13 mouse cellular contexts compared by ENCODE assay signal in genomic region chr17:13744219-13744618, GRCm38 (mm10). TPM values are rescaled to one million over a fixed set of nuclear protein-coding genes. Genes with fewer than 3 reads are reported as not detected.
DNase-seq lines count a peak whose midpoint lies in the region; ATAC-seq lines count a peak whose summit lies in the region.
"Had no signal": no experiment of that assay in that cellular context is flagged by ENCODE, and none has a peak within 500 bp of the region (broad histone marks: within the 10 kb centered on the region; RNA-seq: fewer than 3 reads in every experiment).

No protein-coding gene starts in this region.

- H3K36me3 ChIP-seq in heart, embryonic 13.5 days: no peaks in the 10 kb centered on the region
- H3K36me3 ChIP-seq in limb, embryonic 12.5 days: no peaks in the 10 kb centered on the region
- no peaks in the 10 kb centered on the region for H3K36me3 ChIP-seq in limb, embryonic 10.5 days
- H3K36me3 ChIP-seq in intestine, embryonic 16.5 days (ENCODE audit: control insufficient read depth, insufficient read depth, low read length): no peaks in the 10 kb centered on the region
- H3K36me3 ChIP-seq: embryonic facial prominence, embryonic 12.5 days; forebrain, embryonic 10.5 days had no signal

- 0 out of 2 replicates have a peak overlapping the region, but pooled peaks have one; percentile 4 for H3K4me2 ChIP-seq in heart, embryonic 13.5 days
- 0 out of 2 replicates have a peak overlapping the region, but pooled peaks have one; percentile 8 for H3K4me2 ChIP-seq in limb, embryonic 12.5 days
- H3K4me2 ChIP-seq in intestine, embryonic 16.5 days (ENCODE audit: low read depth, low read length): no peak overlapping the region
- H3K4me2 ChIP-seq: embryonic facial prominence, embryonic 12.5 days had no signal

- WGBS in heart, embryonic 13.5 days: 66% methylated on average over 6 of the region's 6 CpGs
- 61% methylated on average over 6 of the region's 6 CpGs for WGBS in limb, embryonic 12.5 days
- 85% methylated on average over 6 of the region's 6 CpGs for WGBS in limb, embryonic 10.5 days
- WGBS in intestine, embryonic 16.5 days: 68% methylated on average over 6 of the region's 6 CpGs

- ATAC-seq in heart, embryonic 13.5 days (ENCODE audit: extremely low read depth, insufficient number of reproducible peaks, low FRiP score, low TSS enrichment): no peak
- no peak for ATAC-seq in limb, embryonic 12.5 days (ENCODE audit: insufficient number of reproducible peaks, insufficient read depth, low FRiP score, low TSS enrichment, low read depth)
- no peak for ATAC-seq in intestine, embryonic 16.5 days
- ATAC-seq: CD4-positive, CD25-positive, alpha-beta regulatory T cell, adult 4 months had no signal

- H3K9me3 ChIP-seq in heart, embryonic 13.5 days: no peaks in the 10 kb centered on the region
- H3K9me3 ChIP-seq in limb, embryonic 12.5 days: no peaks in the 10 kb centered on the region
- H3K9me3 ChIP-seq in limb, embryonic 10.5 days (replicated peaks): no peaks in the 10 kb centered on the region
- no peaks in the 10 kb centered on the region for H3K9me3 ChIP-seq in intestine, embryonic 16.5 days (ENCODE audit: control insufficient read depth, low read length)
- H3K9me3 ChIP-seq: embryonic facial prominence, embryonic 12.5 days; forebrain, embryonic 10.5 days had no signal

- peak overlapping the region; percentile 83 for H3K27ac ChIP-seq in heart, embryonic 13.5 days (replicated peaks)
- H3K27ac ChIP-seq in limb, embryonic 12.5 days: peak overlapping the region; percentile 79
- H3K27ac ChIP-seq in limb, embryonic 10.5 days: no peak overlapping the region; the same call in 1 of the 2 replicates
- H3K27ac ChIP-seq in intestine, embryonic 16.5 days (ENCODE audit: low read length): peak overlapping the region; percentile 87
- H3K27ac ChIP-seq: embryonic facial prominence, embryonic 12.5 days; hindbrain, postnatal 0 days; liver, embryonic 14.5 days had no signal

- H3K4me1 ChIP-seq in heart, embryonic 13.5 days: peaks cover 65% of the 10 kb centered on the region
- peaks cover 46% of the 10 kb centered on the region for H3K4me1 ChIP-seq in limb, embryonic 12.5 days (replicated peaks)
- H3K4me1 ChIP-seq in limb, embryonic 10.5 days: peaks cover 47% of the 10 kb centered on the region
- peaks cover 23% of the 10 kb centered on the region for H3K4me1 ChIP-seq in intestine, embryonic 16.5 days (ENCODE audit: control insufficient read depth, insufficient read depth, low read length)

- no peak for DNase-seq in heart, adult 18-20 months
- no peak for DNase-seq in limb, embryonic 10.5 days (ENCODE audit: low spot score)
- DNase-seq in brain, adult 2 months (ENCODE audit: low read depth, low spot score): peak; percentile 17
- no peak for DNase-seq in urinary bladder, postnatal 14 days (ENCODE audit: low spot score)

- no peak overlapping the region for H3K4me3 ChIP-seq in heart, embryonic 13.5 days
- H3K4me3 ChIP-seq in limb, embryonic 12.5 days (replicated peaks): no peak overlapping the region
- no peak overlapping the region for H3K4me3 ChIP-seq in limb, embryonic 10.5 days
- H3K4me3 ChIP-seq in intestine, embryonic 16.5 days (ENCODE audit: low read length): no peak overlapping the region
- H3K4me3 ChIP-seq: embryonic facial prominence, embryonic 12.5 days; forebrain, embryonic 10.5 days had no signal

- H3K27me3 ChIP-seq in heart, embryonic 13.5 days (replicated peaks): no peaks in the 10 kb centered on the region
- no peaks in the 10 kb centered on the region for H3K27me3 ChIP-seq in limb, embryonic 12.5 days
- no peaks in the 10 kb centered on the region for H3K27me3 ChIP-seq in limb, embryonic 10.5 days (ENCODE audit: low read depth, poor library complexity, severe bottlenecking)
- no peaks in the 10 kb centered on the region for H3K27me3 ChIP-seq in intestine, embryonic 16.5 days (replicated peaks; ENCODE audit: control insufficient read depth, insufficient read depth, low read length)
- H3K27me3 ChIP-seq: embryonic facial prominence, embryonic 12.5 days had no signal

- peak overlapping the region; percentile 59; the same call in 1 of the 2 replicates for H3K9ac ChIP-seq in heart, embryonic 13.5 days
- no peak overlapping the region for H3K9ac ChIP-seq in limb, embryonic 12.5 days (replicated peaks)
- no peak overlapping the region for H3K9ac ChIP-seq in intestine, embryonic 16.5 days (ENCODE audit: low read depth, low read length)
- H3K9ac ChIP-seq: embryonic facial prominence, embryonic 12.5 days; liver, embryonic 14.5 days had no signal

RNA-seq across cellular contexts. Expression of gene Afdn, which starts 16.1 kb away (rescaled TPM):
- polyA plus RNA-seq in heart, embryonic 13.5 days (2015; fragmentation: Nextera tagmentation; extraction: Ambion mirVana): 54.6 and 59.0 TPM in 2 replicates
- total RNA-seq in heart, adult 18-20 months (2021): 10 to 100 TPM; 49.0 to 52.5 TPM
- polyA plus RNA-seq in limb, embryonic 12.5 days (2016; fragmentation: Nextera tagmentation; extraction: Ambion mirVana): 68.6 and 76.5 TPM in 2 replicates
- 65.6 and 70.2 TPM in 2 replicates for polyA plus RNA-seq in limb, embryonic 10.5 days (2016; fragmentation: Nextera tagmentation; extraction: Ambion mirVana)
- 29.3 and 39.5 TPM in 2 replicates for polyA plus RNA-seq in intestine, embryonic 16.5 days (2015; fragmentation: Nextera tagmentation; extraction: Ambion mirVana)

RNA-seq across cellular contexts. Expression of gene Tcte2, which starts 17.4 kb away (rescaled TPM):
- 4.4 and 4.7 TPM in 2 replicates for polyA plus RNA-seq in heart, embryonic 13.5 days (2015; fragmentation: Nextera tagmentation; extraction: Ambion mirVana)
- 1 to 10 TPM; 4.7 to 6.0 TPM for total RNA-seq in heart, adult 18-20 months (2021)
- polyA plus RNA-seq in limb, embryonic 12.5 days (2016; fragmentation: Nextera tagmentation; extraction: Ambion mirVana): 4.8 and 5.7 TPM in 2 replicates
- polyA plus RNA-seq in limb, embryonic 10.5 days (2016; fragmentation: Nextera tagmentation; extraction: Ambion mirVana): 2.6 and 3.3 TPM in 2 replicates
- 4.0 and 4.1 TPM in 2 replicates for polyA plus RNA-seq in intestine, embryonic 16.5 days (2015; fragmentation: Nextera tagmentation; extraction: Ambion mirVana)
- total RNA-seq: megakaryocyte, adult 5-6 weeks had no signal
- polyA plus RNA-seq: CD4-positive, CD25-positive, alpha-beta regulatory T cell, adult 4 months had no signal
